Mouse (Mus musculus): ENCODE results near the gene Megf11.
"Not testable (repeated sequence)": the region's sequence is repeated elsewhere in the genome, so short reads cannot be mapped to it uniquely, and the experiment has no call there.

Gene Megf11

DNA sequence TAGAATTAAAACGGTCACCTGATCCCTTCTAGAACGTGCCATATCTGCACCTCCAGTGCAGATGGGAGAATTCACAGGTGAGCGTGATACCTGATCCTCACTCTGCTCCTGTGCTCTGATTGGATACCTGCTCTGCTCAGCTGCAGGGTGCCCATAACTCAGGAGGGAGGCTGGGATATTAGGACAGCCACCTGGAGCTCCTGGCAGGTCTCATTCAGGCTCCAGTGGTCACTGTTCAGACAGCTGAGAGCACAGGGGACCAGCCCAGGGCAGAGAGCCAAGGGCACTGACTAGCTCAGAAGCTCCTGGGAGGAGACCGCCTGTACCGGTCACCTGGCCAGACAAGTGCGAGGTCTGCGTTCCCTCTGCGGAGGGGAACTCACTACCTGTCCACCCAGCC is 80.7 kb downstream of the Megf11 start:
- DNase-seq (ENCODE audit: low read depth, low spot score), result no peak

DNA sequence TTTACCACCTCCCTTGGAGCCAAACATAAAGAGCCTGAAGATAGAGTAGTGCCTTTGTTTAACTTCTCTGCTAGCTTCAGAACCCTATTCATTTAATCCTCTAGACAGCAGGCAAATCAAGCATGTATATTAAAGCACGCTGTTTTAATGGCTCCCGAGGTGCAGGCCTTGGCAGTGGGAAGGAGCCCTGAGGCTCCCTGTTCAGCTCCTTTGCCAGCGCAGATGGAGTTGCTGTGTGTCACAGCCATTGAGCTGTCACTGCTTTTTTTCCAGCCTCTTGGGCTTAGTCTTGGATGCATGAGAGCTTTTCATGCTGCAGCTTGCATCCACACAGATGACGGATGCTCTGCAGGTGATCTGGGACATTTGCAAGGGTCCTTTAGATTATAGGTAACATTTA is 81.1 kb downstream of the Megf11 start:
- no peak for DNase-seq (ENCODE audit: low read depth, low spot score)

- DNase-seq (ENCODE audit: low read depth, low spot score), result no peak
Observed at GRCm38 (mm10) chr9:64470806-64471205, 85.4 kb downstream of the Megf11 start.

DNA sequence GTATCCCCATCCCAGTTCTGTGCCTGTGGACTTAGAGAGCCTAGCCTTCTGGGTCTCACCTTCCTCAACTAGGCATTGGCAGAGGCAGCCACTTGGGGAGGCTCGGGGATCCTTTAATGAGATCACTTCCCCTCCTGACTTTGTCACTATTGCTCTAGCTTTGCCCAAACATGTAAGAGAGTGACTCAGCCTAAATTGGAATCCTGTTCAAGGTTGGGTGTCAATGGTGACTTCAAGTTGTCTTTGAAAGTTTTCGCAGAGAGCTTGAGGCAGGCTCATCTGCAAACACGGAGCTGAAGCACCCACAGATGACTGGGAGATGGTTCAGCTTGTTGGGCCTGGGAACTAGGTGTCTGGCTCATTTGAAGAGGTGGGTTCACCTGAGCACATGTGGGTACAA is 85.9 kb downstream of the Megf11 start:
- no peak for DNase-seq (ENCODE audit: low read depth, low spot score)

GRCm38 (mm10) chr9:64472165-64472564 is 86.7 kb downstream of the Megf11 start:
- no peak for DNase-seq (ENCODE audit: low read depth, low spot score)

DNA sequence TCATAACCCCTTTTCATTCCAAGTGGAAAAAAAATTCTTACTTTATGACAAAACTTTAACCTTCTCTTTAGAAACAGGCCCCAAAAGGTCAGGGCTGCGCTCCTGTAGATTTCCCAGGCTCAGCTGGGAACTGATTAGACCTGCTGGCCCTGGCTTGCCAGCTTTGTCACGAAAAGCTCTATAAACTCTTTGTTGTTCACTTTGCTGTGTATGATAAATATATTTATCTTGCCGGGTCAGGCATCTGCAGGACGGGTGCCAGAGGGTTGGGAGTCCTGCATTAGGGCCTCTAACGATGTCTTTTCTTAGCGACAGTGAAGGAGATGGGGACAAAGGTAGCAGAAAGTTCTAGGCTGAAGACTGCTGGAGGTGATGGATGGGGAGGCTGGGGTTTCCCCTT is 87.3 kb downstream of the Megf11 start:
- no peak for DNase-seq (ENCODE audit: low read depth, low spot score)

GRCm38 (mm10) chr9:64473170-64473569 is 87.7 kb downstream of the Megf11 start:
- no peak for DNase-seq (ENCODE audit: low read depth, low spot score)

DNA sequence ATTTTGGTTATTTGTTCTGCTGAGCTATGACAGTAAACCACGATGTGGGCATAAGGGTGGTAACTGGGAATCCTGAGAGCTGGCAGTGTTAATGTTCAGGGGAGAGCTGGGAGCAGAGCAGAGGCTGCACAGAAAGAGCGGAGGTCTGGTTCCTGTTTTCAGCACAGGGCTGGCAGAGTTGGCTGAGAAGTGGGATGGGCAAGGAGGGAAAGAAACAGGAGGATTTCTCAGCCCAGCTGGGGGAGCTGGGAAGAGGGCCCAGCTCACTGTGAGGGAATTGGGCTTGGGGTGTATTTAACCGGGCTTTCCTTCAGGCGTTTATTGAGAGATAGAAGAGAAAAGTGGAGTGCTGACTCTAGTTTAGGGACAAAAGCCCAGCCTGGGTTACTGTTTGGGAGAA is 88.3 kb downstream of the Megf11 start:
- no peak for DNase-seq (ENCODE audit: low read depth, low spot score)

GRCm38 (mm10) chr9:64474142-64474541 is 88.7 kb downstream of the Megf11 start:
- no peak for DNase-seq (ENCODE audit: low read depth, low spot score)

- no peak for DNase-seq (ENCODE audit: low read depth, low spot score)
Observed at GRCm38 (mm10) chr9:64475942-64476341, 90.5 kb downstream of the Megf11 start.

DNA sequence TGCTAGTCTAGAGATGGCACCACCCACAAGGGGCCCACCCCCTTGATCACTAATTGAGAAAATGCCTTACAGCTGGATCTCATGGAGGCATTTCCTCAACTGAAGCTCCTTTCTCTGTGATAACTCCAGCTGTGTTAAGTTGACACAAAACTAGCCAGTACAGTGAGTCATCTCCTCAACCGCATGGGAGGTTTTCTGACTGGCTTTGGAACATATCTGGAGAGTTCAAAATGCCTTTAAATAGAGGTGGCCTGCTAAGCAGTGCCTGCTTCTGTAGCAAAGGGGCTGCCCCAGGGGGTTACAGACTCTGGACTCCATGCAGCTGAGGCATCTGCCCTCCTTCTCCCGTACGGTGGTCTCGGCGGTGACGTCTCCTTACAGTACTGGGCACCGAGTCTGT is 92.0 kb downstream of the Megf11 start:
- DNase-seq (ENCODE audit: low read depth, low spot score), result not testable (repeated sequence)

DNA sequence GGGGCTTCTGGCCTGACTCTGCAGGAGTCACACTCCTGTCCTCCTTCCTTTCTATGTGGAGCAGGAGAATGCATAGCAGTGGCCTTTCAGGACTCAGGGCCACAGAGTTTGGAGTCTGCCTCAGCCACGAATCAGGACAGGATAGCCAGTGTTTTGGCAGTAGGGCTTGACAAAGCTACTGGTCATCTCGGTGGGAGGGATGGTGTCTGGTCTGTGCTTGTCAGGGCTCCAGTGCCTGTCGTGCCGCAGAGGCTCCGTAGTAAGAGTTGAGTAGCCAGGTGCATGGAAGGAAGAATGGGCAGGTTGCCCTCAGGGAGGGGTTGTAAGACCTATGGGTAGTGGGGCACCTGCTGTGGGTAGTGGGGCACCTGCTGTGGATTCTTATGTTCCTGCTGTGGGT is 96.7 kb downstream of the Megf11 start:
- no peak for DNase-seq (ENCODE audit: low read depth, low spot score)

DNA sequence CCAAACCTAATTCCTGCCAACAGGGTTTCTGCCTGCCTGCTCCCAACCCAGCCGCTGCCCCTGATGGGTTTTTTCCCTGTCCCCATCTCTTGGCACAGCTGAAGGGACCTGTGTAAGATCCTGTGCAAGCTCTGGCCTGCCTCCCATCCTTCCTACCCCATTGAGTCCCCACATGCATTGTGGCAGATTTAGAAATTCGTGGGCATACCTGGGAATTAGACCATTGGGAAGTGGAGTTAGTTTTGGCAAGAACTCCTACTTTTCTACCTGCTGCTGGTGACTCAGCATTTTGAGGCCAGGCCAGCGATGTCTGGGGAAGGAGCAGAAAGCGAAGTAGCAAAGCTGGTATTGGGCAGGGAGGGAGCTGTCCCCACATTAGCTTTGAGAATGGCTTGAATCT is 102.0 kb downstream of the Megf11 start:
- no peak for DNase-seq (ENCODE audit: low read depth, low spot score)

GRCm38 (mm10) chr9:64494647-64495046 is 109.2 kb downstream of the Megf11 start:
- DNase-seq (ENCODE audit: low read depth, low spot score), result no peak

DNA sequence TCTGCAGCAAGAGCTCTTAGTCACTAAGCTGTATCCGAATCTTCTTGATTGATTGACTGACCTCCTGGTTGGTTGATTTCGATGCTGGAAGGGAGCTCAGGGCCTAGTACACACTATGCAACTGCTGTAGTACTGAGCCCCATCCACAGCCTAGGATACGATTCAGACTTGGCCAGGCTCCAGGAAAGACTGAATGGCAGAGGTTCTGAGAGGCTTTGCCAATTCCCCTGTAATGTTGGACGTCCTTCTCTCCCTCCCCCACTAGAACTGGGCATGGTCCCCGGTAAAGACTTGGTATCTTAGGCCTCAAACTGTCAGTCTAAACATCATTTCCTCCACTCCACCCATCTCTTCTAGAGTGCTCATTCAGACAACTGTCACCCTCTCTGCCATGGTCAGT is 113.5 kb downstream of the Megf11 start:
- no peak for DNase-seq (ENCODE audit: low read depth, low spot score)

DNA sequence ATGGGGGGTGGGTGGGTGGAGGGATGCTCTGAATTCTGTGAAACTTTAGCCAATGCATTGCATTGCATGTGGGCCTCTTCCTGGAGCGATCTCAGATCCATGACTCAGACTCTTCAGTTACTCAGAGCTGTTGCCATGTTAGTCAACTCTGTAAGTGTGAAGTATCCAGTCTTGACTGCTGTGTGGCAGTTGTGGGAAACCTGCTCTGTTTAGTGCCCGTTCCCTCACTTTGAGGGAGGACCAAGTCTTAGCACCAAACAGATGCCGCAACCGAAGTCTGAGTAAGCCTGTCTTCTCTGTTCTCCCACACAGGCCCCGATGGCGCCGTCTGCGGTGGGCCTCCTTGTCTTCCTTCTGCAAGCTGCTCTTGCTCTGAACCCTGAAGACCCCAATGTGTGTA is 115.8 kb downstream of the Megf11 start:
- no peak for DNase-seq (ENCODE audit: low read depth, low spot score)

- DNase-seq (ENCODE audit: low read depth, low spot score), result no peak
Observed at GRCm38 (mm10) chr9:64503996-64504395, 118.6 kb downstream of the Megf11 start.

- no peak for DNase-seq (ENCODE audit: low read depth, low spot score)
Observed at GRCm38 (mm10) chr9:64504456-64504855, 119.0 kb downstream of the Megf11 start.

- no peak for DNase-seq (ENCODE audit: low read depth, low spot score)
Observed at GRCm38 (mm10) chr9:64504921-64505320, 119.5 kb downstream of the Megf11 start.

DNA sequence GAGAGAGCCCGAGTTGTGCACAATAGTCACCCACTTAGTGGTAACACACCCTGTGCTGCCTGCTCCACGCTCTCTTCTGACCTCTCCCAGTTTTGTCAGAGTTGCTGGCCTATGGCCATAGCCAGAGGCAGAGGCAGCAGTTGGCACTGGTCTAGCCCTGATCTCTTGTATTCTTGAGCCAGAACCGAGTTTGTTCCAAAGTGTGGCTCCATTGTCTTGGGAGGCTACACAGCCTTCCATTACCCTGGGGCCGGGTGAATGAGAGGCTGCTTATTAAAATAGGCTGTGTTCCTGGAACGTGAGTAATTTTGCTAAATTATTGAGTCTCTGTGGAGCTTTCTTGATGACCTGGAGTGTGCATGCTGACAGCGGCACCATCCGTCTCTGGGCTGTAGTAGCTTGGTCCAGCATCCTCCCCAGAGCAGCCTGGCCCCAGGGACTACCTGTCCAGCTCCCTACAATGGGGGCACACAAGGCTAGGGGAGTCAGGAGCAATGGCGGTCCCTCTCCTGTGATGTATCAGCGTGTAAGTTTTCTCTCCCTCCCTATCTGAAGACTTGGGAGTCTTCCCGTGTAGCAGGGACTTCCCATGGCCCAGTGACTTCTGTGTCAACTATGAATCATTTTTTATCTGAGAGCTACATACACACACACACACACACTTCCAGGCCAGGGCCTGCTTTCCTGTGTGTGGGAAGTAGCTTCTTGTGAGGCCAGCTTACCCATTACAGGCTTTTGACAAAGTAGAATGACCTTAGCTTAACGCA is 121.2 kb downstream of the Megf11 start:
- DNase-seq (ENCODE audit: low read depth, low spot score), result no peak

DNA sequence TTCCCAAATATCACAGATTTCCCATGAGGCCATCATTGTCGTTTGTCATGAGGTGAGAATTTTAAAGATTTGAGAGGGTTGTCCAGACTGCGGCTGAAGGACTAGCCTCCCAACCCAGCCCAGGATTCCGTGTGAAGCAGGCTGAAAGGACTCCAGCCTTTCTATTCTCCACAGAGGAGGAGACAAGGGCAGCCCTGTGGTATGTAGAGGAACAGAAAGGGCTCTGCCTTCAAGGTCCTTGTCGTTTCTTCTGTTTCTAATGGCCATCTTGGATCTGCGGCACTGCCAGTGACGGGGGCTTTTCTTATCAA is 121.7 kb downstream of the Megf11 start:
- DNase-seq (ENCODE audit: low read depth, low spot score), result no peak

DNA sequence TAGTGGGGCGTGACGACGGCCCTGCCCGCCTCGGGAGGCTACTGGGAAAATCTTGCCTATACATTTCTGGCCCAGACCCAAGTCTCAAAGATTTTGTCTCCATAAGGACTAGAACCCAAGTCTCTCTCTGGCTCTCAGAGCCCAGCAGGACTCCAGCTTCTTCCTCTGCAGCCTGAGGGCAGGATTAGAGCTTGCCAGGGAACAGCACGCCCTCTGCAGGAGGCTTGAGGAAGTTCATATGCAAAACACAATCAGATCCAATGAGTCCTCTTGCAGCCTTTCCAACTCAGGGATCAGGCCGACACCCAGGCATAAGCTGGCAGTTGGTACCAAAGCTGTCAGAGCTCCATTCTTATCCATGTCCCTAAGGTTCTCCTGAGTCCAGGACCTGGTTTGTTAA is 122.6 kb downstream of the Megf11 start:
- DNase-seq (ENCODE audit: low read depth, low spot score), result peak; percentile 28

DNA sequence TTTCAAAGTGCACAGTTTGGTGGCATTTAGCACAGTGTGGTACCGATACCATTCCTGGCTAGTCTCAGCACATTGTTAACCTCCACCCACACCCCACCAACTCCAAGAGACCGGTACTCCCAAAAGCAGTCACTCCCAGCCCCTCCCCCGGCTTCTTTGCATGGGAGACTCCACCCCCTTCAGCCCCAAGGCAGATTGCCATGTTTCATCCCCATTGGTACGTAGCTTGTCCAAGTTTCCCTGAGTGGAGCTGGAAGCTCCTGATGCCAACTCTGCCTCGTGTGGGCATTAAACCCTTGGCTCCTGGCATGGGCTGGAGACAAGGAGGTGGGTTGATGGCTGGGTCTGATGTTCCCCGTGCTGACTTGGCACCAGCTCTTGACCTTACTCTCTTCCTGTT is 129.4 kb downstream of the Megf11 start:
- no peak for DNase-seq (ENCODE audit: low read depth, low spot score)
